Mouse (Mus musculus): ENCODE data around the gene Gpr15. TPM values are rescaled to one million over a fixed set of nuclear protein-coding genes. Genes with fewer than 3 reads are reported as not detected.

The Gpr15 gene
- polyA plus RNA-seq, 1 experiment: not detected

- no peak for TF ChIP-seq CTCF (IDR thresholded peaks at IDR 0.05; ENCODE audit: extremely low read depth, insufficient read depth, low read length)
- no peak for TF ChIP-seq POLR2A (IDR thresholded peaks at IDR 0.05; ENCODE audit: extremely low read depth, insufficient read depth, low read length)
- Histone ChIP-seq H3K4me1 (ENCODE audit: control insufficient read depth, insufficient read depth, low read length) (no peaks in the 10 kb centered on the region), H3K4me3 (ENCODE audit: insufficient read depth, low read length) (no peak overlapping the region), H3K27ac (ENCODE audit: insufficient read depth, low read length) (no peak overlapping the region)
Observed at GRCm38 (mm10) chr16:58689555-58690169, 29.2 kb downstream of the Gpr15 start.

GRCm38 (mm10) chr16:58688534-58688933 lies 30.3 kb downstream of the Gpr15 start:
- H3K4me1 ChIP-seq (ENCODE audit: control insufficient read depth, insufficient read depth, low read length): no peaks in the 10 kb centered on the region
- no peak overlapping the region for H3K4me3 ChIP-seq (ENCODE audit: insufficient read depth, low read length)
- no peak overlapping the region for H3K27ac ChIP-seq (ENCODE audit: insufficient read depth, low read length)
- TF ChIP-seq POLR2A (IDR thresholded peaks at IDR 0.05; ENCODE audit: extremely low read depth, insufficient read depth, low read length) (no peak), CTCF (IDR thresholded peaks at IDR 0.05; ENCODE audit: extremely low read depth, insufficient read depth, low read length) (no peak)

GRCm38 (mm10) chr16:58685548-58686537 lies 33.0 kb downstream of the Gpr15 start:
- no peak overlapping the region for H3K27ac ChIP-seq (ENCODE audit: insufficient read depth, low read length)
- no peaks in the 10 kb centered on the region for H3K4me1 ChIP-seq (ENCODE audit: control insufficient read depth, insufficient read depth, low read length)
- TF ChIP-seq CTCF (IDR thresholded peaks at IDR 0.05; ENCODE audit: extremely low read depth, insufficient read depth, low read length) (no peak), POLR2A (IDR thresholded peaks at IDR 0.05; ENCODE audit: extremely low read depth, insufficient read depth, low read length) (no peak)
- no peak overlapping the region for H3K4me3 ChIP-seq (ENCODE audit: insufficient read depth, low read length)

GRCm38 (mm10) chr16:58684537-58684936 lies 34.3 kb downstream of the Gpr15 start:
- no peaks in the 10 kb centered on the region for H3K4me1 ChIP-seq (ENCODE audit: control insufficient read depth, insufficient read depth, low read length)
- TF ChIP-seq POLR2A (IDR thresholded peaks at IDR 0.05; ENCODE audit: extremely low read depth, insufficient read depth, low read length): no peak
- TF ChIP-seq CTCF (IDR thresholded peaks at IDR 0.05; ENCODE audit: extremely low read depth, insufficient read depth, low read length): 0 out of 2 replicates have a peak, but pooled peaks have one; percentile 6
- H3K27ac ChIP-seq (ENCODE audit: insufficient read depth, low read length): no peak overlapping the region
- H3K4me3 ChIP-seq (ENCODE audit: insufficient read depth, low read length): no peak overlapping the region

- Histone ChIP-seq H3K4me1 (ENCODE audit: control insufficient read depth, insufficient read depth, low read length) (no peaks in the 10 kb centered on the region), H3K27ac (ENCODE audit: insufficient read depth, low read length) (no peak overlapping the region)
Observed at GRCm38 (mm10) chr16:58683911-58684310, 35.0 kb downstream of the Gpr15 start.

DNA sequence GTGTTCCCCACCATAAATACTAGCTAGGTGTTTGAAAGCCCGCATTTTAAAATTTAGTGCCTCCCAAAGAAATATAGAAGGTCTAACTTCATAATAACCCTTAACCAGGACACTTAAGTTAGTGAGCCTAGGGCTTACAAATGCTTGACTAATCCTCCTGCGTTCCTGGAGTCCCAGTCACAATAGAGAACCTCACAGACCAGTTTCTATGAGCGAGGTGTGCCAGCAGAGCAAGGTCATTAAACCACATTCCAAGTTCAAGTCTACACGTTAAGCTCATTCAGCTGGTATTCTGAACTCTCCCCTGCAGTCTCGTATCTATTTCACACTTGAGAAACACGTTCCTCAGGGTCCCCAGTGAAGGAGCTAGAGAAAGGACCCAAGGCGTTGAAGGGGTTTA lies 36.0 kb downstream of the Gpr15 start:
- Histone ChIP-seq H3K4me1 (ENCODE audit: control insufficient read depth, insufficient read depth, low read length) (no peaks in the 10 kb centered on the region), H3K4me3 (ENCODE audit: insufficient read depth, low read length) (no peak overlapping the region)
- TF ChIP-seq CTCF (IDR thresholded peaks at IDR 0.05; ENCODE audit: extremely low read depth, insufficient read depth, low read length): no peak
- no peak for TF ChIP-seq POLR2A (IDR thresholded peaks at IDR 0.05; ENCODE audit: extremely low read depth, insufficient read depth, low read length)

More at GRCm38 (mm10) chr16:58683911-58684310, 35.0 kb downstream of the Gpr15 start:
- TF ChIP-seq POLR2A (IDR thresholded peaks at IDR 0.05; ENCODE audit: extremely low read depth, insufficient read depth, low read length) (no peak), CTCF (IDR thresholded peaks at IDR 0.05; ENCODE audit: extremely low read depth, insufficient read depth, low read length) (no peak)
- no peak overlapping the region for H3K4me3 ChIP-seq (ENCODE audit: insufficient read depth, low read length)

GRCm38 (mm10) chr16:58682046-58682445 lies 36.8 kb downstream of the Gpr15 start:
- H3K27ac ChIP-seq (ENCODE audit: insufficient read depth, low read length): no peak overlapping the region
- H3K4me1 ChIP-seq (ENCODE audit: control insufficient read depth, insufficient read depth, low read length): no peaks in the 10 kb centered on the region
- no peak overlapping the region for H3K4me3 ChIP-seq (ENCODE audit: insufficient read depth, low read length)
- TF ChIP-seq CTCF (IDR thresholded peaks at IDR 0.05; ENCODE audit: extremely low read depth, insufficient read depth, low read length): no peak
- TF ChIP-seq POLR2A (IDR thresholded peaks at IDR 0.05; ENCODE audit: extremely low read depth, insufficient read depth, low read length): no peak

More for the DNA sequence above, 36.0 kb downstream of the Gpr15 start:
- H3K27ac ChIP-seq (ENCODE audit: insufficient read depth, low read length): no peak overlapping the region

DNA sequence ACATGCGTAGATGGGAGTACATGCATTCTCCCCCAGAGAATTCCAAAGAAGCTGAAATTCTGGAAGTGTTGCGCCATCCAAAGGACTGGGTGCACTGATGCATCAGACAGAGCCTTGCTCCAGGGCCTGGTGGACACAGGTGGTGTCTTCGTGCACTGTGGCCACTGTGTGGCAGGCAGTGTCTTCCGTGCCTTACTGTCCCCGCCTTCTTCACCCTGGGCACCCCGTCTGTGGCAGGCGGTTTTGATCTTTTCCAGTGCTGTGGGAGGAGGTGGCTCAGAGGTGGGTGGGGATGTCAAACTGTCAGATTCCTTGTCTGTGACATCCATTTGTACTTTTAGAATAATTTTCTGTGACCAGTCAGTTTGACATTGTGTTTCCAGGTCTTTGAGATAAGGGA lies 40.2 kb downstream of the Gpr15 start:
- Histone ChIP-seq H3K4me3 (ENCODE audit: insufficient read depth, low read length) (no peak overlapping the region), H3K4me1 (ENCODE audit: control insufficient read depth, insufficient read depth, low read length) (peaks cover 2% of the 10 kb centered on the region; the same call in 1 of the 2 replicates), H3K27ac (ENCODE audit: insufficient read depth, low read length) (no peak overlapping the region)
- 0 out of 2 replicates have a peak, but pooled peaks have one; percentile 1 for TF ChIP-seq CTCF (IDR thresholded peaks at IDR 0.05; ENCODE audit: extremely low read depth, insufficient read depth, low read length)
- no peak for TF ChIP-seq POLR2A (IDR thresholded peaks at IDR 0.05; ENCODE audit: extremely low read depth, insufficient read depth, low read length)

DNA sequence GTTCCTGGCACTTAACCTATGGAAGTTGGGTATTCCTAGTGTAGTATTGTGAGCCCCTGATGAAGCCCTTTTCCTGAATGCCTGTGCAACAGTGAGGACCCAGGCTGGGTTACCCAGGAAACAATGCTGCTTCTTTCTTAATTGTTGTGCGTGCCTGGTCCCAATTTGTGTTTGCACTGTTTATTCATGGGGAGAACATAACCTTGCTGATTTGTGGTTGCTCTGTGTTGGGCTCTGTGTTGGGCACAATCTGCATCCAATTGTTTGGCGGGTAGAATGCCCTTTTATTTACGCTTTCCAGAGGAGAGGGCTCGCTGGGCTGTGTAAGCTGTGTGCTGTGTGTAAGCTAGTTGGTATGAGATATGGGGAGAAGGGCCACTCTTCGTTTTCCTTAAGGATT lies 41.4 kb downstream of the Gpr15 start:
- TF ChIP-seq POLR2A (IDR thresholded peaks at IDR 0.05; ENCODE audit: extremely low read depth, insufficient read depth, low read length) (no peak), CTCF (IDR thresholded peaks at IDR 0.05; ENCODE audit: extremely low read depth, insufficient read depth, low read length) (no peak)
- Histone ChIP-seq H3K27ac (ENCODE audit: insufficient read depth, low read length) (peak overlapping the region; percentile 79), H3K4me3 (ENCODE audit: insufficient read depth, low read length) (no peak overlapping the region), H3K4me1 (ENCODE audit: control insufficient read depth, insufficient read depth, low read length) (peaks cover 2% of the 10 kb centered on the region; the same call in 1 of the 2 replicates)
